Mouse (Mus musculus) E14TG2a.4 (cell line): ENCODE data around the gene Angptl6.

ENCODE experiments used
- H3K27me3 ChIP-seq: 2 replicates; pipeline ENCODE4 v1.6.1; 2014; ENCODE audit warnings: low read length, control low read depth; ENCODE audit not compliant: insufficient read depth
- H3K36me3 ChIP-seq: 2 replicates; pipeline ENCODE4 v1.6.1; 2014; ENCODE audit warnings: low read length, control low read depth; ENCODE audit not compliant: insufficient read depth
- H3K4me1 ChIP-seq: replicated peaks from 2 replicates; pipeline ENCODE4 v1.6.1; 2014; ENCODE audit warnings: low read depth, low read length, control low read depth
- H3K4me3 ChIP-seq: replicated peaks from 2 replicates; pipeline ENCODE4 v1.5.1; 2014; ENCODE audit warnings: mild to moderate bottlenecking, low read length
- H3K9me3 ChIP-seq: 2 replicates; pipeline ENCODE4 v1.6.1; 2014; ENCODE audit warnings: low read length, control low read depth
- CTCF ChIP-seq: conservative IDR thresholded peaks from 2 replicates; pipeline ENCODE4 v1.5.1; 2014; ENCODE audit warnings: low read length
- NANOG ChIP-seq: IDR thresholded peaks from 2 replicates; pipeline ENCODE4 v1.6.1; 2014; ENCODE audit warnings: borderline replicate concordance, low read length, mixed read lengths
- POU5F1 ChIP-seq: IDR thresholded peaks from 2 replicates; pipeline ENCODE4 v1.6.1; 2014; ENCODE audit warnings: low read length, borderline replicate concordance

Angptl6 gene

GRCm38 (mm10) chr9:20895382-20895781 is 15.9 kb upstream of the Angptl6 start:
- peaks cover 79% of the 10 kb centered on the region for H3K4me1 ChIP-seq
- no peaks in the 10 kb centered on the region for H3K9me3 ChIP-seq
- H3K27me3 ChIP-seq = no peaks in the 10 kb centered on the region
- H3K36me3 ChIP-seq = peaks cover 76% of the 10 kb centered on the region
- TF ChIP-seq CTCF (no peak), NANOG (no peak), POU5F1 (no peak)
- peak overlapping the region; percentile 26; the same call in 1 of the 2 replicates for H3K4me3 ChIP-seq

- Histone ChIP-seq H3K9me3 (no peaks in the 10 kb centered on the region), H3K4me1 (peaks cover 87% of the 10 kb centered on the region), H3K27me3 (no peaks in the 10 kb centered on the region), H3K36me3 (peaks cover 83% of the 10 kb centered on the region), H3K4me3 (peak overlapping the region; percentile 26; the same call in 1 of the 2 replicates)
- TF ChIP-seq POU5F1 (no peak), NANOG (no peak), CTCF (no peak)
Observed at GRCm38 (mm10) chr9:20894629-20895028, 15.1 kb upstream of the Angptl6 start.

GRCm38 (mm10) chr9:20893590-20894343 is 14.2 kb upstream of the Angptl6 start:
- no peak for TF ChIP-seq POU5F1
- no peak for TF ChIP-seq NANOG
- TF ChIP-seq CTCF = no peak
- H3K4me3 ChIP-seq = no peak overlapping the region; the same call in 1 of the 2 replicates
- H3K4me1 ChIP-seq = peaks cover 87% of the 10 kb centered on the region
- H3K36me3 ChIP-seq = peaks cover 92% of the 10 kb centered on the region
- H3K9me3 ChIP-seq = no peaks in the 10 kb centered on the region
- H3K27me3 ChIP-seq = no peaks in the 10 kb centered on the region

GRCm38 (mm10) chr9:20893069-20893468 is 13.5 kb upstream of the Angptl6 start:
- Histone ChIP-seq H3K9me3 (no peaks in the 10 kb centered on the region), H3K27me3 (no peaks in the 10 kb centered on the region), H3K4me3 (no peak overlapping the region), H3K36me3 (peaks cover 94% of the 10 kb centered on the region), H3K4me1 (peaks cover 85% of the 10 kb centered on the region)
- TF ChIP-seq NANOG = no peak

GRCm38 (mm10) chr9:20892104-20892653 is 12.7 kb upstream of the Angptl6 start:
- peaks cover 87% of the 10 kb centered on the region for H3K36me3 ChIP-seq
- peaks cover under 1% of the 10 kb centered on the region for H3K9me3 ChIP-seq
- TF ChIP-seq CTCF = no peak
- TF ChIP-seq POU5F1 = no peak
- no peak for TF ChIP-seq NANOG
- peaks cover 77% of the 10 kb centered on the region for H3K4me1 ChIP-seq
- no peaks in the 10 kb centered on the region for H3K27me3 ChIP-seq
- peak overlapping the region; percentile 100; the same call in 1 of the 2 replicates for H3K4me3 ChIP-seq

GRCm38 (mm10) chr9:20891339-20892103 is 12.0 kb upstream of the Angptl6 start:
- Histone ChIP-seq H3K36me3 (peaks cover 80% of the 10 kb centered on the region), H3K9me3 (peaks cover 8% of the 10 kb centered on the region), H3K4me1 (peaks cover 70% of the 10 kb centered on the region), H3K4me3 (peak overlapping the region; percentile 100), H3K27me3 (no peaks in the 10 kb centered on the region)
- TF ChIP-seq CTCF = no peak
- no peak for TF ChIP-seq NANOG
- TF ChIP-seq POU5F1 = no peak

GRCm38 (mm10) chr9:20890411-20890810 is 10.9 kb upstream of the Angptl6 start:
- TF ChIP-seq POU5F1 (no peak), NANOG (no peak), CTCF (no peak)
- H3K4me3 ChIP-seq = peak overlapping the region; percentile 100
- peaks cover 60% of the 10 kb centered on the region for H3K4me1 ChIP-seq
- peaks cover 69% of the 10 kb centered on the region for H3K36me3 ChIP-seq
- H3K27me3 ChIP-seq = no peaks in the 10 kb centered on the region
- H3K9me3 ChIP-seq = peaks cover 16% of the 10 kb centered on the region

- H3K36me3 ChIP-seq = peaks cover 60% of the 10 kb centered on the region
- TF ChIP-seq POU5F1 (no peak), NANOG (no peak), CTCF (no peak)
- H3K4me1 ChIP-seq = peaks cover 51% of the 10 kb centered on the region
- H3K27me3 ChIP-seq = no peaks in the 10 kb centered on the region
- peak overlapping the region; percentile 100 for H3K4me3 ChIP-seq
- H3K9me3 ChIP-seq = peaks cover 24% of the 10 kb centered on the region
Observed at GRCm38 (mm10) chr9:20889185-20890141, 9.9 kb upstream of the Angptl6 start.
